Mouse (Mus musculus) thymus, postnatal 14 days (tissue): ENCODE measurements around the gene Phyhipl.

Experiments used
- DNase-seq: peaks from one replicate; pipeline ENCODE4 v3.0.0; 2021

Gene Phyhipl

DNA sequence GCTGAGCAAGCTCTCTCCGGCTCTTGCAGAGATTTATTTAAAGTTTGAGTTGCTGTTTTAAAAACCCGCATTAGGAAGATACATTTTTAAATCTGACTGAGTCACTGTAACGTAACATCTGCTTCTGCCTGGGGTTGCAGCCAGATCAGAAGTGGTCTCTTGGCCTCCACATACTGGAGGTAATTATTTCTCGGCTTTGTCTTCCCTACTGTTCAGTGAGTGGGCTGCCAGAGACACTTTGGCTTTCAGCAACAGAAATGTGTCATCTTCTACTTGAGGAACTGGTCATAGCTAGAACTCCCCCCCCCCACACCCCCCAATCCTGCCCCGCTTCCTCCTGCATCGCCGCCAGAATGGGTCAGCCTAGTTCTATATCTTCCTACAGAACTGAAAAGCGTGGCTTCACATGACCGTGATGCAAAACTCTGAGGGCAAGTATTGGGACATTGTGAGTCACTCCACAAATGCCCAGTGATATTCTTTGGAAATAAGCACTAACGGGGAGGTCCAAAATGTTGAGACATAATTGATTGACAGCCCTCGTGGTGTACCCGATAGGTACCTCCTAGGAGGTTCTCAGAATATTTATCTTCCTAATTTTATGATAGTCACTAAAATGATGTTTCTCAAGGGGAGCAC is 125.5 kb downstream of the Phyhipl start:
- DNase-seq, result no peak

DNA sequence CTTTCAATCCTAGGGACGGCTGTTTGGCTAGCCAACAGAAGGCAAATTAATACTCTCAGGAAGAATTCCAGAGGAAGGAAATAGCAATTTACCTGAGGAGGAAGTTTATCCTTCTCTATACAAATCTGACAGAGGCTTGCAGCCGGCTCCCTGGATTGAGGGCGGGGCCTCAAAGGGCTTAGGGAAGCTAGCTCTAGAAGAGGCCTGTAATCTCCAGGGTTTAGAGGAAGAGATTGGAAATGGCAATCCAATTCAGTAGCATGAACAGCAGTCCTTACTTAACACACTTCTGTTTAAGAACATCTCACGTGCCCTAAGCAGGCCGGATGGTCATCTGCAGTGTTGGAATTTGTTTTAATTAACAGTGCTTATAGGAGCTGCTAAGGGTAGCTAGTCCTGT is 134.4 kb downstream of the Phyhipl start:
- no peak for DNase-seq

DNA sequence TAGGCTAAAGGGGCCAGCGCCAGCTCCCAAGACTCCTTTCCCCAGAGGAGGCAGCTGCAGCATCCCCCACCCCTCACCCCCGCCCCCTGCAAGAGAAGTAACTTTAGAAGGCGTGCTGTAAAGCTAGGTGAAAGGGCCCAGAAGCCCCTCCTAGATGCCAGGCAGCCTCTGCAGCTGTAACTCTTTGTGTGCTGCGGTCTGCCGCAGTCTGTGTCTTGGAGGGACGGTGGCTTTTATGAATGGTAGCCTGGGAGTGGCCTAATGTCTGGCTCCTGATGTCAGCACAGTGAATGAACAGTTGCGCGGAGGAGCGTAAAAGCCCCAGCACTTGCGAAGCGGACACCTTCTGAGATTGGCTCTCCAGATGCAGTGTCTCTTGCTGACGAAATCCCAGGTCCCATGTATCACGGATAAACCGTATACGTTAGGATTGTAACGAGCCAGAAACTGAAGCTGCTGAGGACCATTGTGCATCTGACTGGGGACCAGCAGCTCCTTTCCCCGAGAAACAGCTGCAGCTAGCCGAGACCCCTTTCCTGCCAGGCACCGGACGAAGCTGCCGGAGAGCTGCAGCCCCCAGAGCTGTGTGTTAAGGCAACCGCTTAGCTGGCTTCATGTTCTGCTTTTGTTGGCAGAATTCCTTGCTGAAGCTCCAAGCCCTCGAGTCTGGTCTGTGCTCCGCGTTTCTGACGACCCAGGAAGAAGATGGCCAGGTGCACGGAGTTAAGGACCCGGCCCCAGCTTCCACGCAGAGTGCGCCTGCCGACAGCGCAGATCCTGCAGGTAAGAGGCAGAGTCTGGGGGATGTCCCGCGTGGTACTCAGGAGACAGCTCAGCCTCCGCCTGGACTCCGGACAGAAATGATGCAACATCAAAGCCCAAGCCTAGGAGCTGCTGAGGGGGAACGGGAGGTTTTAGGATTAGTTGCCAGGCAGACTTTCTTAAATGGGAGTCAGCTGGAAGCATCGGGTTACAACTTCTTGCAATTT is 135.3 kb downstream of the Phyhipl start:
- DNase-seq, result no peak

DNA sequence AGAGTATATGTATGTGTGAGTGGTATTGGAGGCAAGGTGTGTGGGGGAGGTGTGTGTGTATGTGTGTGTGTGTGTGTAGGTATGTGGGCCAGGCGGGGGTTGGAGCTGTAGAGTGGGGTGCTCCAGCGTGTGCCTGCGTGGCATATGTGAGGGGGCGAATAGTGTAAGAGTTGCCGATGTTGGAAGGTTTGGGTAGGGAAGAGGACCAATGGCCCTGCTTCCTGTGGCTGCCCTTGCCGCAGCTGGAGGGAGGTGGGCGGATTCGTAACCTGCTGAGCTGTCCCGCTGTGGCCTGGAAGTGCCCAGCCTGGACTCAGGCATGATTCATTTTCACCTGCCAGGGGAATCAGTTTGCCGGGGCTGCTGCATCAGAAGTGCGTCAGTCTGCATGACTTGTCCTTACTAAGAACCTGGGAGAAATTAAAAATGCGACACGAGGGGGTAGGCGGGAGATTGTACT is 136.1 kb downstream of the Phyhipl start:
- no peak for DNase-seq

DNA sequence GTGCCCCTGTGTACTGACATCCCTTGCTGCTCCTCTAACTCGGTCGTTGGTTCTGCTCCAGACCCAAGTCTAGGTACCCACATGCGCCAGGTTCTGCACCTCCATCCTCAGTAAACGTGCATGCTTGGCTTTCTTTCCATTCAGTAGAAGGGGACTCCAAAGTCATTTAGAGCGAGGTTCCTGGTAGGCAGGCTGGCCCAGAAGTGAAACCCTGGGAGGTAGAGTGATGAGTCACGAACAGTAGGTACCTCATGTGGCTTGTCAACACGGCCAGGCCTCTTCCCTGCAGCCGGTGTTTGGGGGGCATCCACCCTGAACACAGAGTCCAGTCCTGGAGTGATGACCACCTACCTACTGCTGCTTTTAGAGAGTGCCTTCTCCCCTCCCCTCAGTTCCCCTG is 139.1 kb downstream of the Phyhipl start:
- DNase-seq, result no peak

DNA sequence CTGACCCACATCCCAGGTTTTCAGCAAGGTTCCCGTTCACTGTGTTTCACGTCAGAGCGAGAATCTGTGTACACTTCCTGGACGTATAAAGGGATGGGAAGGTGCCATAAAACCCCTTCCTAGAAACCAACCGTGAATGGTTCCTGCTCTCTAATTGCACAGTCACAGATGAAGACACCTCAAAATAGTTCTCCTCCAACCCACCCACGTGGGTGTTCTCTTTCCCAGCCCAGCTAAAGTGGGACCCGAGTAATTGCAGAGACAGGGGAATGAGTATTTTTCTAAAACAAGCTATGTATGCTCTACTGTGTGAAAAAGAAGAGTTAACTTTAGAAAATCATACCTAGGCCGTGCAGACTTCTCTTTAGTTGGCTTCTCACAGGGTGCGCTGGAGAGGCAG is 140.9 kb downstream of the Phyhipl start:
- DNase-seq, result no peak

DNA sequence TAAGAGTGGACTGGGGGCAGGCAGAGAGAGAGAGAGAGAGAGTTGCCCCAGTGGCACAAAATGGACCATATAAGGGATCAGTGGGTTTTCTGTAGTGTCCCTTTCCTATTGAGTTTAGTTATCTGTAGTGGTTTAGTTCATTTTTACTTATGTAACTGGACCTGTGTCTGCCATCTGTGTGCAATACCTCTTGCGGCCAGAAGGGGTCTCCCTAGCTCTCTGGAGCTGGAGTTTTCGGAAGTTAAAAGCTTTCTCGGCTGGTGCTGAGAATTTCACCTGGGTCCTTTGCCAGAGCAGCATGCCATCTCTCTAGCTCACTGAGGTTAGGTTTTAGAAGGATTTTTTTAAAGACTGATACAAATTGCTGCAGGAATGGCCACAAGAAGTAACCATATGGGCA is 147.9 kb downstream of the Phyhipl start:
- DNase-seq, result no peak
